Mouse (Mus musculus) heart, embryonic 16.5 days (tissue): ENCODE data around the gene Sp9. TPM values are rescaled to one million over a fixed set of nuclear protein-coding genes. Genes with fewer than 3 reads are reported as not detected.

ENCODE experiments used
- ATAC-seq: fragments of 200-750 bp; cut with Nextera tagmentation; replicated peaks from 2 replicates; pipeline ENCODE4 v1.8.0; 2017; ENCODE audit warnings: moderate number of reproducible peaks; ENCODE audit not compliant: insufficient read depth, low FRiP score; ENCODE audit errors: extremely low read depth
- H3K27ac ChIP-seq: fragments of 300-500 bp; sonication (generic); 2 replicates; pipeline ENCODE4 v1.5.1; 2014; ENCODE audit warnings: mild to moderate bottlenecking, low read length, control low read depth, moderate library complexity
- H3K27me3 ChIP-seq: fragments of 300-500 bp; sonication (generic); 2 replicates; pipeline ENCODE4 v1.6.1; 2014; ENCODE audit warnings: low read length, mixed read lengths; ENCODE audit not compliant: control insufficient read depth, insufficient read depth
- H3K36me3 ChIP-seq: fragments of 300-500 bp; sonication (generic); 2 replicates; pipeline ENCODE4 v1.6.1; 2014; ENCODE audit not compliant: control insufficient read depth, insufficient read depth
- H3K4me1 ChIP-seq: fragments of 300-500 bp; sonication (generic); 2 replicates; pipeline ENCODE4 v1.6.1; 2014; ENCODE audit warnings: low read length, mixed read lengths; ENCODE audit not compliant: control insufficient read depth, insufficient read depth
- H3K4me2 ChIP-seq: fragments of 300-500 bp; sonication (generic); 2 replicates; pipeline ENCODE4 v1.6.1; 2014; ENCODE audit warnings: low read depth, mild to moderate bottlenecking, control low read depth, low read length
- H3K4me3 ChIP-seq: fragments of 300-500 bp; sonication (generic); 2 replicates; pipeline ENCODE4 v1.5.1; 2014; ENCODE audit warnings: mild to moderate bottlenecking, control low read depth, low read length
- H3K9ac ChIP-seq: fragments of 300-500 bp; sonication (generic); 2 replicates; pipeline ENCODE4 v1.6.1; 2014; ENCODE audit warnings: low read length, control low read depth
- H3K9me3 ChIP-seq: fragments of 300-500 bp; sonication (generic); replicated peaks from 2 replicates; pipeline ENCODE4 v1.6.1; 2016; ENCODE audit warnings: low read length; ENCODE audit not compliant: control insufficient read depth
- WGBS: fragments of 180-500 bp; shearing (Covaris S2); extraction: QIAGEN DNeasy Blood & Tissue Kit; methylation state at CpG from one replicate; pipeline ENCODE4 v1.1.7; 2014; 5-methylcytosine and 5-hydroxymethylcytosine counted together
- polyA plus RNA-seq: library from polyadenylated mRNA; unstranded; fragments of >200 nt; fragmentation: Nextera tagmentation; extraction: Ambion mirVana; gene quantifications from 2 replicates; pipeline ENCODE4 v1.2.1, GENCODE M21; 2015

Gene Sp9
- not detected in 2 replicates for polyA plus RNA-seq

- no peak within 1 kb of the TSS for H3K27ac ChIP-seq
- peaks cover 54% of the 10 kb centered on the region for H3K27me3 ChIP-seq
- WGBS: 1% methylated on average over 48 of the region's 48 CpGs
- H3K4me3 ChIP-seq: peak within 1 kb of the TSS; percentile 54
- no peaks in the 10 kb centered on the region for H3K9me3 ChIP-seq
- ATAC-seq: 0 out of 2 replicates have a peak, but pooled peaks have one; percentile 17
- H3K4me2 ChIP-seq: peak within 1 kb of the TSS; percentile 67
- peaks cover 24% of the 10 kb centered on the region for H3K4me1 ChIP-seq
- H3K9ac ChIP-seq: no peak within 1 kb of the TSS
- no peaks in the 10 kb centered on the region for H3K36me3 ChIP-seq
These were observed at the start of gene Sp9 for GRCm38 (mm10) chr2:73271459-73272161. Gene Sp9, plus strand, starts transcription at chr2:73271925.

GRCm38 (mm10) chr2:73231081-73231480 lies 40.6 kb upstream of the Sp9 start:
- no peaks in the 10 kb centered on the region for H3K36me3 ChIP-seq
- H3K4me1 ChIP-seq: no peaks in the 10 kb centered on the region
- H3K9me3 ChIP-seq: no peaks in the 10 kb centered on the region; the same call in 1 of the 2 replicates
- H3K9ac ChIP-seq: no peak overlapping the region
- no peaks in the 10 kb centered on the region for H3K27me3 ChIP-seq
- H3K4me2 ChIP-seq: no peak overlapping the region
- ATAC-seq: no peak
- 49% methylated on average over 3 of the region's 3 CpGs for WGBS
- no peak overlapping the region for H3K27ac ChIP-seq
- no peak overlapping the region for H3K4me3 ChIP-seq

- H3K27ac ChIP-seq: no peak overlapping the region
- no peak overlapping the region for H3K4me2 ChIP-seq
- no peak overlapping the region for H3K9ac ChIP-seq
- H3K27me3 ChIP-seq: no peaks in the 10 kb centered on the region
- no peak overlapping the region for H3K4me3 ChIP-seq
- H3K4me1 ChIP-seq: no peaks in the 10 kb centered on the region
- H3K9me3 ChIP-seq: no peaks in the 10 kb centered on the region
- WGBS: 72% methylated on average over 4 of the region's 4 CpGs
- ATAC-seq: no peak
- H3K36me3 ChIP-seq: no peaks in the 10 kb centered on the region
These were observed 30.4 kb upstream of the Sp9 start for GRCm38 (mm10) chr2:73241299-73241698.

GRCm38 (mm10) chr2:73248701-73249100 lies 23.0 kb upstream of the Sp9 start:
- no peaks in the 10 kb centered on the region for H3K27me3 ChIP-seq
- no peak overlapping the region for H3K4me2 ChIP-seq
- H3K9me3 ChIP-seq: peaks cover 3% of the 10 kb centered on the region; the same call in 1 of the 2 replicates
- no peak overlapping the region for H3K27ac ChIP-seq
- H3K36me3 ChIP-seq: no peaks in the 10 kb centered on the region
- WGBS: 79% methylated on average over 4 of the region's 4 CpGs
- no peak overlapping the region for H3K9ac ChIP-seq
- no peaks in the 10 kb centered on the region for H3K4me1 ChIP-seq
- H3K4me3 ChIP-seq: no peak overlapping the region
- ATAC-seq: no peak

- Histone ChIP-seq H3K36me3 (no peaks in the 10 kb centered on the region), H3K27me3 (peaks cover 54% of the 10 kb centered on the region), H3K4me2 (peak overlapping the region; percentile 81), H3K4me3 (peak overlapping the region; percentile 53), H3K9ac (no peak overlapping the region), H3K9me3 (peaks cover 7% of the 10 kb centered on the region), H3K27ac (no peak overlapping the region), H3K4me1 (peaks cover 14% of the 10 kb centered on the region)
- ATAC-seq: no peak
- 17% methylated on average over 16 of the region's 16 CpGs for WGBS
These were observed 8.5 kb upstream of the Sp9 start for GRCm38 (mm10) chr2:73263172-73263765.

GRCm38 (mm10) chr2:73263794-73264610 lies 7.7 kb upstream of the Sp9 start:
- H3K36me3 ChIP-seq: no peaks in the 10 kb centered on the region
- WGBS: 1% methylated on average over 38 of the region's 38 CpGs
- peak overlapping the region; percentile 81 for H3K4me2 ChIP-seq
- peak overlapping the region; percentile 51; the same call in 1 of the 2 replicates for H3K9ac ChIP-seq
- peaks cover 7% of the 10 kb centered on the region for H3K9me3 ChIP-seq
- ATAC-seq: no peak
- no peak overlapping the region for H3K27ac ChIP-seq
- peaks cover 14% of the 10 kb centered on the region for H3K4me1 ChIP-seq
- peak overlapping the region; percentile 53 for H3K4me3 ChIP-seq
- H3K27me3 ChIP-seq: peaks cover 60% of the 10 kb centered on the region

GRCm38 (mm10) chr2:73264611-73265195 lies 7.0 kb upstream of the Sp9 start:
- peak overlapping the region; percentile 81 for H3K4me2 ChIP-seq
- H3K27me3 ChIP-seq: peaks cover 65% of the 10 kb centered on the region
- peaks cover 7% of the 10 kb centered on the region for H3K9me3 ChIP-seq
- no peak overlapping the region for H3K27ac ChIP-seq
- H3K4me1 ChIP-seq: peaks cover 14% of the 10 kb centered on the region
- no peaks in the 10 kb centered on the region for H3K36me3 ChIP-seq
- ATAC-seq: no peak
- 7% methylated on average over 11 of the region's 11 CpGs for WGBS
- peak overlapping the region; percentile 53 for H3K4me3 ChIP-seq
- no peak overlapping the region for H3K9ac ChIP-seq

- H3K9ac ChIP-seq: no peak overlapping the region
- no peak for ATAC-seq
- H3K27me3 ChIP-seq: peaks cover 78% of the 10 kb centered on the region
- 19% methylated on average over 5 of the region's 5 CpGs for WGBS
- H3K4me3 ChIP-seq: no peak overlapping the region
- peaks cover 6% of the 10 kb centered on the region for H3K9me3 ChIP-seq
- H3K36me3 ChIP-seq: no peaks in the 10 kb centered on the region
- H3K4me2 ChIP-seq: no peak overlapping the region
- H3K27ac ChIP-seq: no peak overlapping the region
- peaks cover 20% of the 10 kb centered on the region for H3K4me1 ChIP-seq
These were observed 5.7 kb upstream of the Sp9 start for GRCm38 (mm10) chr2:73266011-73266410.
